Mouse (Mus musculus) spleen, adult 2 months (tissue): ENCODE results near the gene Npm1. TPM values are rescaled to one million over a fixed set of nuclear protein-coding genes. Genes with fewer than 3 reads are reported as not detected.

Experiments used
- DNase-seq, 2 experiments: peaks; one replicate each; pipeline versions ENCODE4 v3.0.0 to v3.0.0-alpha.2; 2012 to 2021; ENCODE audit warnings: low spot score in 2 of 2, low read depth in 1 of 2
- H3K27ac ChIP-seq: fragments of 200-500 bp; 2 replicates; pipeline ENCODE4 v1.5.1; 2012; ENCODE audit warnings: low read length, inconsistent platforms; ENCODE audit not compliant: insufficient read depth
- H3K27me3 ChIP-seq: fragments of 200-500 bp; 2 replicates; pipeline ENCODE4 v1.6.1; 2012; ENCODE audit warnings: mild to moderate bottlenecking, moderate library complexity, low read length, inconsistent platforms; ENCODE audit not compliant: control insufficient read depth, insufficient read depth
- H3K36me3 ChIP-seq: fragments of 200-500 bp; 2 replicates; pipeline ENCODE4 v1.6.1; 2012; ENCODE audit warnings: mild to moderate bottlenecking, low read length, inconsistent platforms; ENCODE audit not compliant: control insufficient read depth, insufficient read depth
- H3K4me1 ChIP-seq: fragments of 200-500 bp; 2 replicates; pipeline ENCODE4 v1.6.1; 2011; ENCODE audit warnings: inconsistent platforms; ENCODE audit not compliant: control insufficient read depth, insufficient read depth, insufficient read length
- H3K4me3 ChIP-seq: fragments of 200-500 bp; 2 replicates; pipeline ENCODE4 v1.5.1; 2011; ENCODE audit warnings: mild to moderate bottlenecking, inconsistent platforms; ENCODE audit not compliant: insufficient read depth, insufficient read length; ENCODE audit errors: extremely low read depth
- CTCF ChIP-seq: fragments of 200-500 bp; IDR thresholded peaks from 2 replicates; pipeline ENCODE4 v1.5.1; 2011; ENCODE audit warnings: mild to moderate bottlenecking, inconsistent platforms; ENCODE audit not compliant: insufficient read depth, insufficient read length, insufficient replicate concordance; ENCODE audit errors: extremely low read depth
- POLR2A ChIP-seq: fragments of 200-500 bp; IDR thresholded peaks from 2 replicates; pipeline ENCODE4 v1.6.1; 2011; ENCODE audit warnings: low read depth, low read length, inconsistent platforms
- WGBS: fragments of 180-500 bp; shearing (Covaris S2); methylation state at CpG from one replicate; pipeline ENCODE4 v1.1.7; 2018; 5-methylcytosine and 5-hydroxymethylcytosine counted together
- polyA plus RNA-seq: library from polyadenylated mRNA; depleted of rRNA; stranded (reverse); fragments of >200 nt; gene quantifications from 2 replicates; pipeline ENCODE4 v1.2.3, GENCODE M21; 2012

Gene Npm1
- polyA plus RNA-seq, 1 experiment: 57.0 TPM

- Histone ChIP-seq H3K27ac (no peak overlapping the region), H3K27me3 (peaks cover 60% of the 10 kb centered on the region), H3K4me3 (no peak overlapping the region), H3K36me3 (no peaks in the 10 kb centered on the region), H3K4me1 (peaks cover 3% of the 10 kb centered on the region)
- DNase-seq: no peak
- WGBS: 8% methylated on average over 37 of the region's 37 CpGs
- TF ChIP-seq CTCF: no peak
- TF ChIP-seq POLR2A: no peak
Measured at GRCm38 (mm10) chr11:33202296-33202695, 39.3 kb upstream of the Npm1 start.

DNA sequence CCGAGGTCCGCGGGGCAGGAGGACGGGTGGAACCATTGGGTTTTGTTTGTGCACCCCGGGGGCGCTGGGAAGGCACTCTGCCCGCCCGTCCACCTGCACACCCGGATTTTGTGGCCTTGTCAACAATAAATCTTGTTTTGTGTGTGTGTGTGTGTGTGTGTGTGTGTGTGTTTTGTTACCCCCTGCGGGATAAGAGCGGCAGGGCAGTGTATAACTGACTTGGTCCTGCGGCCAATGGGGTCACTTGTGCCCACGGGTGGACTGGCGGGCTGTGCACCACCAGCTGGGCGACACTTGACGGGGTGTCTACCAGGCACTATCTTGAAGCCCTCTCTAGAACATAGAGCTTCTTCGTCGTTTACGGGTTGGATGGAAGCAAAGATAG, 38.6 kb upstream of the Npm1 start:
- no peak for DNase-seq
- Histone ChIP-seq H3K4me1 (peaks cover 3% of the 10 kb centered on the region), H3K36me3 (no peaks in the 10 kb centered on the region), H3K27ac (no peak overlapping the region), H3K4me3 (no peak overlapping the region), H3K27me3 (peaks cover 61% of the 10 kb centered on the region)
- TF ChIP-seq CTCF (no peak), POLR2A (no peak)
- WGBS: 7% methylated on average over 19 of the region's 19 CpGs

GRCm38 (mm10) chr11:33200764-33201625, 38.0 kb upstream of the Npm1 start:
- Histone ChIP-seq H3K27ac (no peak overlapping the region), H3K27me3 (peaks cover 63% of the 10 kb centered on the region), H3K4me1 (peaks cover 3% of the 10 kb centered on the region), H3K4me3 (no peak overlapping the region), H3K36me3 (no peaks in the 10 kb centered on the region)
- no peak for DNase-seq
- WGBS: 2% methylated on average over 65 of the region's 76 CpGs
- TF ChIP-seq POLR2A (no peak), CTCF (no peak)

DNA sequence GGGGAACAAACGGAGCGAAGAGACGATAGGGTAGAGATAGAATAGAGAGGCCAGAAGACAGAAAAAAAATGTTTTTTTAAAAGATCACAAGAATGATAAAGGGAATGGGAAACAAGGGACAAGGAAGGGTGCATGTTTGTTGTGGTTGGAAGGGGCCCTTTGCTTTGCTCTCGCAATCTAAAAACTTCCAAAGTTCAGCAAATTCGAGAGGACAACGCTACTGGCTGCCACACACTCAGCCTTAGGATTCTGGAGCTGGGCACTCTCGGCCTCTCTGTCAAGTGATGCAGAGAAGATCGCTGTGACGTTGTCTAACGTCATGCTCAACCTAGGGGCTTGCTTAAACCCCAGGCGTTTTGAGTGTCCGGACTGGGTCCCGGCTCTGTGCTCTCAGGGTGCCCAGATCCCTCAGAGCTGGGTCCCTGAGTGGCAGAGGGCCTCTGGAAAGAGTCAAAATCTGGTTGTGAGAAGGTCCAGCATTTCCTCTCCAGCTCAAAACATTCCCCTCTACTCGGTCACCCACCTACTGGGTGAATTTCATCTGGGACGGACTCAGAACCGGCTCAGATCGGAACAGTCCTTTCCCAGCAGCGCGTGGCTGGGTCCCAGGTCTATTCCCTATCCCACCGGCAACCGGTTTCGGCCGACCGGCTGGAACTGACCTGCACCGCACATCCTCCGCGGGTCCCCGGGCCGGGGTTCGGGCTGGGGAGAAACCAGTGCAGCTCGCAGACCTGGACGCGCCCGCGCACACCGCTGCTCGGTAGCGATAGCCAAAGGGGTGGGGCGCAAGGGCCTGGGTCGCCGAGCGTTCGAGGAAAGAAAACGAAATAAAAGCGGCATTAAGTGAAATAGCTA, 37.1 kb upstream of the Npm1 start:
- TF ChIP-seq CTCF: no peak
- no peak for TF ChIP-seq POLR2A
- H3K4me1 ChIP-seq: peaks cover 3% of the 10 kb centered on the region
- 2% methylated on average over 45 of the region's 45 CpGs for WGBS
- no peak for DNase-seq
- H3K27me3 ChIP-seq: peaks cover 70% of the 10 kb centered on the region
- H3K36me3 ChIP-seq: no peaks in the 10 kb centered on the region
- no peak overlapping the region for H3K27ac ChIP-seq
- H3K4me3 ChIP-seq: no peak overlapping the region

GRCm38 (mm10) chr11:33199117-33199514, 36.1 kb upstream of the Npm1 start:
- Histone ChIP-seq H3K27me3 (peaks cover 61% of the 10 kb centered on the region), H3K36me3 (no peaks in the 10 kb centered on the region), H3K4me1 (peaks cover 3% of the 10 kb centered on the region), H3K27ac (no peak overlapping the region), H3K4me3 (no peak overlapping the region)
- TF ChIP-seq POLR2A (no peak), CTCF (no peak)
- 13% methylated on average over 15 of the region's 15 CpGs for WGBS
- no peak for DNase-seq

DNA sequence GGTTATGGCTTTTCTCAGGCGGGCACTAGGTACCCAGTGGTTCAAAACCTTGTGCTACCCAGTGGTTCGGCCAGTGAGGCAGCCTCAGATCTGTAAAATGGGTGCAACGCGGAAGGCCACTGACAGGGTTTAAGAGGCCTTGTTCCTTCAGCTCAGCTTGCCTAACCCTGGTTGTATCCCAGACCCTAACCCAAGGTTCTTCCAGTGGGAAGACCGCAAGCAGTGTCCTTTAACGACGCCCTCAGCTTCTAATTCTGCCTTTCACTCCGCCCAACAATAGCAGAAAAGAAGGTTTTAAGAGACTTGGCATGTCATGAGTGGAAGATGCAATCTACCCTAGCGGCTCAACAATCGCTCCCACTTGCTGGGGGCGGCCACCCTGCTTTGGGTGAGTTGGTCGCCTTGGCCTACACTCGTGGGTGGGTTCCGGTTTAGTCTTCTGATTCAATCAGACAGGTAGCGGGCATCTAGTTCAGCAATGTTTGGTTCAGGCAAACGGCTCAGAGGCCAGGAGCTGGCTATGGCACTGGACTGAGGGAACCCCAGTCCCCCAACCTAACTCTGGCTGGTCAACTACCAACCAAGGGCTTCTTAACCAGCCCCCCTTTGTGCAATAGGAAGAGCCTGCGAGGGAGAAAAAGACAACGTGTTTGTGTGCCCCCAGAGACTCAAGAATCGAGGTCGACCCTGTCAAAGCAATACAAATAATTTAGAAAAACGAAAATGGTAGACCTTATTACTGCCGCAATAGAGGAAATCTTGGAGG, 35.5 kb upstream of the Npm1 start:
- WGBS: 36% methylated on average over 22 of the region's 22 CpGs

More for the DNA sequence above, 35.5 kb upstream of the Npm1 start:
- no peak overlapping the region for H3K4me3 ChIP-seq
- H3K27me3 ChIP-seq: peaks cover 58% of the 10 kb centered on the region
- no peak for TF ChIP-seq POLR2A
- no peak for TF ChIP-seq CTCF
- no peak overlapping the region for H3K27ac ChIP-seq
- DNase-seq: no peak
- H3K36me3 ChIP-seq: no peaks in the 10 kb centered on the region
- H3K4me1 ChIP-seq: peaks cover 3% of the 10 kb centered on the region
